ENCODE assay signal across 18 mouse cellular contexts in genomic region chr11:83262673-83263072, GRCm38 (mm10). TPM values are rescaled to one million over a fixed set of nuclear protein-coding genes. Genes with fewer than 3 reads are reported as not detected.
DNase-seq lines count a peak whose midpoint lies in the region; ATAC-seq and TF ChIP-seq lines count a peak whose summit lies in the region.
"Had no signal": no experiment of that assay in that cellular context is flagged by ENCODE, and none has a peak within 500 bp of the region (broad histone marks: within the 10 kb centered on the region; RNA-seq: fewer than 3 reads in every experiment).

No protein-coding gene starts in this region.

- peaks cover 16 to 17% of the 10 kb centered on the region in 2 experiments for H3K4me1 ChIP-seq in MEL (ENCODE audit: control insufficient read depth in 1 of 2, insufficient read depth in 2 of 2, low read length in 2 of 2)
- H3K4me1 ChIP-seq in liver, embryonic 12.5 days = peaks cover 23% of the 10 kb centered on the region
- H3K4me1 ChIP-seq: hindbrain, embryonic 10.5 days; limb, embryonic 13.5 days; neural tube, embryonic 13.5 days had no signal

- peak overlapping the region; percentile 44 for H3K9ac ChIP-seq in MEL (ENCODE audit: control insufficient read depth, low read depth, low read length, poor library complexity, severe bottlenecking)
- 0 out of 2 replicates have a peak overlapping the region, but pooled peaks have one; percentile 19 for H3K9ac ChIP-seq in liver, embryonic 12.5 days
- H3K9ac ChIP-seq: limb, embryonic 13.5 days; neural tube, embryonic 13.5 days had no signal

- no peaks in the 10 kb centered on the region for H3K9me3 ChIP-seq in MEL (replicated peaks; ENCODE audit: insufficient read depth, low read length)
- H3K9me3 ChIP-seq in liver, embryonic 12.5 days (replicated peaks) = no peaks in the 10 kb centered on the region
- H3K9me3 ChIP-seq: hindbrain, embryonic 10.5 days; limb, embryonic 13.5 days; megakaryocyte, embryonic 14.5 days; neural tube, embryonic 13.5 days had no signal

- H3K27me3 ChIP-seq in MEL (ENCODE audit: control insufficient read depth in 1 of 2, insufficient read depth in 2 of 2, low read length in 2 of 2) = no peaks in the 10 kb centered on the region
- 0 out of 2 replicates have a peak, but pooled peaks cover 3% of the 10 kb centered on the region for H3K27me3 ChIP-seq in liver, embryonic 12.5 days (replicated peaks)
- H3K27me3 ChIP-seq: limb, embryonic 13.5 days; megakaryocyte, embryonic 14.5 days; neural tube, embryonic 13.5 days had no signal

- peak; percentile 95 to 96 for TF ChIP-seq EP300 in MEL (IDR thresholded peaks at IDR 0.05; ENCODE audit: low read depth in 1 of 2, low read length in 2 of 2)

- peak; percentile 92 for DNase-seq in MEL (ENCODE audit: low read depth, low spot score)
- peak; percentile 24 for DNase-seq in c-Kit-positive CD71-negative TER-119-negative erythroid progenitor cells, embryonic 14.5 days (ENCODE audit: low read depth)
- DNase-seq in thymus, postnatal 0 days (ENCODE audit: low spot score) = peak; percentile 70
- no peak for DNase-seq in layer of hippocampus, adult 9-10 months (ENCODE audit: low spot score)
- DNase-seq in layer of hippocampus, adult 8-10 months (ENCODE audit: low spot score in 2 of 2) = no peak
- no peak for DNase-seq in kidney, adult 18-20 months
- DNase-seq: adrenal gland, postnatal 25 days; cerebellum, adult 11-12 months; gastrocnemius, postnatal 36 days had no signal

- TF ChIP-seq CTCF in MEL (IDR thresholded peaks at IDR 0.05 in 2 of 3, conservative IDR thresholded peaks at IDR 0.05 in 1 of 3; ENCODE audit: control insufficient read depth in 1 of 3, insufficient read depth in 1 of 3, low read depth in 2 of 3, low read length in 3 of 3, poor library complexity in 1 of 3, severe bottlenecking in 1 of 3) = no peak

- peak overlapping the region; percentile 46 for H3K4me2 ChIP-seq in liver, embryonic 12.5 days
- H3K4me2 ChIP-seq: heart, embryonic 11.5 days; limb, embryonic 13.5 days; neural tube, embryonic 13.5 days had no signal

- no peak for TF ChIP-seq RAD21 in MEL (IDR thresholded peaks at IDR 0.05; ENCODE audit: low read depth, low read length)

- WGBS in liver, embryonic 12.5 days (ENCODE audit: insufficient replicate concordance) = 70% methylated on average over 1 of the region's 1 CpGs

- peak; percentile 88 for ATAC-seq in liver, embryonic 12.5 days
- ATAC-seq: lung, postnatal 0 days had no signal

- TF ChIP-seq POLR2A in MEL (IDR thresholded peaks at IDR 0.05; ENCODE audit: control insufficient read depth in 1 of 2, insufficient read depth in 1 of 2, low read depth in 1 of 2, low read length in 2 of 2, poor library complexity in 1 of 2) = no peak

- peak overlapping the region in 1 of 2 experiments; percentile 29; a peak in 2 of 4 replicates for H3K4me3 ChIP-seq in MEL (ENCODE audit: control insufficient read depth in 1 of 2, insufficient read depth in 1 of 2, low read depth in 2 of 2, low read length in 2 of 2)
- H3K4me3 ChIP-seq in liver, embryonic 12.5 days = no peak overlapping the region
- H3K4me3 ChIP-seq: hindbrain, embryonic 10.5 days; limb, embryonic 13.5 days; megakaryocyte, embryonic 14.5 days; neural tube, embryonic 13.5 days had no signal

- peaks cover 7 to 20% of the 10 kb centered on the region in 2 experiments for H3K36me3 ChIP-seq in MEL (ENCODE audit: control insufficient read depth in 1 of 2, insufficient read depth in 2 of 2, low read length in 2 of 2)
- H3K36me3 ChIP-seq in liver, embryonic 12.5 days = no peaks in the 10 kb centered on the region
- H3K36me3 ChIP-seq: hindbrain, embryonic 10.5 days; limb, embryonic 13.5 days; neural tube, embryonic 13.5 days had no signal

- H3K27ac ChIP-seq in MEL (ENCODE audit: control insufficient read depth, low read depth, low read length) = peak overlapping the region; percentile 76
- peak overlapping the region; percentile 79 for H3K27ac ChIP-seq in liver, embryonic 12.5 days
- H3K27ac ChIP-seq: hindbrain, embryonic 10.5 days; limb, embryonic 13.5 days; neural tube, embryonic 13.5 days had no signal

- H3K79me2 ChIP-seq in MEL (ENCODE audit: control insufficient read depth, insufficient read depth, low read length, poor library complexity) = no peaks in the 10 kb centered on the region

TF ChIP-seq in MEL, 35 proteins besides CTCF, POLR2A, EP300 and RAD21 (continues in another document):
- TF ChIP-seq ZKSCAN1 (IDR thresholded peaks at IDR 0.05; ENCODE audit: low read depth, low read length) (no peak), USF1 (IDR thresholded peaks at IDR 0.05; ENCODE audit: low read depth, low read length) (no peak), POLR2AphosphoS2 (IDR thresholded peaks at IDR 0.05; ENCODE audit: low read length) (peak; percentile 63; the same call in 1 of the 2 replicates), POLR2AphosphoS5 (IDR thresholded peaks at IDR 0.05; ENCODE audit: borderline replicate concordance, low read depth, low read length) (no peak), SMC3 (IDR thresholded peaks at IDR 0.05; ENCODE audit: low read depth, low read length) (no peak), MAZ (IDR thresholded peaks at IDR 0.05; ENCODE audit: low read depth, low read length) (peak; percentile 85), CHD2 (IDR thresholded peaks at IDR 0.05; ENCODE audit: low read length) (no peak), TAL1 (IDR thresholded peaks at IDR 0.05; ENCODE audit: low read length) (peak; percentile 97), MAX (IDR thresholded peaks at IDR 0.05; ENCODE audit: low read length) (no peak), ZNF384 (IDR thresholded peaks at IDR 0.05; ENCODE audit: low read depth, low read length) (peak; percentile 90), BHLHE40 (IDR thresholded peaks at IDR 0.05; ENCODE audit: borderline replicate concordance, low read depth, low read length) (no peak; the same call in 1 of the 2 replicates), E2F4 (IDR thresholded peaks at IDR 0.05; ENCODE audit: borderline replicate concordance, low read depth, low read length) (no peak), SIN3A (IDR thresholded peaks at IDR 0.05; ENCODE audit: low read length) (no peak; the same call in none of the 2 replicates), TBP (IDR thresholded peaks at IDR 0.05; ENCODE audit: low read depth, low read length) (no peak), MXI1 (IDR thresholded peaks at IDR 0.05; ENCODE audit: low read depth, low read length) (peak; percentile 42), MYC (IDR thresholded peaks at IDR 0.05; ENCODE audit: low read depth, low read length) (peak; percentile 65; the same call in 1 of the 2 replicates), JUND (IDR thresholded peaks at IDR 0.05; ENCODE audit: low read depth, low read length) (peak; percentile 49), USF2 (IDR thresholded peaks at IDR 0.05; ENCODE audit: borderline replicate concordance in 1 of 2, insufficient read depth in 1 of 2, low read depth in 1 of 2, low read length in 2 of 2) (no peak), ZC3H11A (IDR thresholded peaks at IDR 0.05; ENCODE audit: low read depth, low read length) (peak; percentile 56; the same call in 1 of the 2 replicates), CHD1 (IDR thresholded peaks at IDR 0.05; ENCODE audit: low read depth, low read length) (no peak), MEF2A (IDR thresholded peaks at IDR 0.05; ENCODE audit: extremely low read depth, insufficient replicate concordance, low read depth, low read length, poor library complexity, severe bottlenecking) (no peak), HCFC1 (IDR thresholded peaks at IDR 0.05; ENCODE audit: low read depth, low read length) (peak; percentile 53; the same call in 1 of the 2 replicates), GABPA (IDR thresholded peaks at IDR 0.05; ENCODE audit: low read depth, low read length) (no peak), GATA1 (IDR thresholded peaks at IDR 0.05; ENCODE audit: low read depth, low read length) (peak; percentile 98), UBTF (IDR thresholded peaks at IDR 0.05; ENCODE audit: borderline replicate concordance, insufficient read depth, low read depth, low read length) (no peak), NELFE (IDR thresholded peaks at IDR 0.05; ENCODE audit: low read depth, low read length) (no peak), ETS1 (IDR thresholded peaks at IDR 0.05; ENCODE audit: low read depth, low read length) (peak; percentile 97), KAT2A (conservative IDR thresholded peaks at IDR 0.05; ENCODE audit: low read depth, low read length) (peak; percentile 31; the same call in 1 of the 2 replicates), RCOR1 (IDR thresholded peaks at IDR 0.05; ENCODE audit: low read depth, low read length) (peak; percentile 98), ELF1 (IDR thresholded peaks at IDR 0.05; ENCODE audit: low read depth, low read length) (peak; percentile 29; the same call in 1 of the 2 replicates)

RNA-seq across cellular contexts. Expression of gene Slfn14, which starts 23.9 kb away (rescaled TPM):
- total RNA-seq in MEL (2012; rRNA removed) = 0.04 and 0.07 TPM in 2 replicates
- polyA plus RNA-seq in MEL (2012; ENCODE audit: insufficient read depth in 1 of 2, insufficient read length in 2 of 2, low read depth in 1 of 2, low replicate concordance in 2 of 2, missing spikeins in 1 of 2) = under 1 TPM in 1 of 2 experiments, not detected in 1; 0.19 TPM
- polyA plus RNA-seq in liver, embryonic 12.5 days (2016; fragmentation: Nextera tagmentation; extraction: Ambion mirVana) = 14.5 and 15.6 TPM in 2 replicates
- 0.03 TPM in 1 of 2 replicates, not detected in the other for polyA plus RNA-seq in thymus, postnatal 0 days (2015; fragmentation: Nextera tagmentation; extraction: Ambion mirVana)
- under 1 TPM in 1 of 4 experiments, not detected in 3; 0.09 TPM for total RNA-seq in layer of hippocampus, adult 8-10 months (2022)
- total RNA-seq: adrenal gland, postnatal 25 days; gastrocnemius, postnatal 36 days had no signal
- polyA plus RNA-seq: CD4-positive, CD25-positive, alpha-beta regulatory T cell, adult 4 months; neural tube, embryonic 13.5 days; small intestine, adult 2 months had no signal

RNA-seq across cellular contexts. Expression of gene Ap2b1, which starts 36.2 kb away (rescaled TPM):
- total RNA-seq in MEL (2012; rRNA removed) = 60.6 and 63.4 TPM in 2 replicates
- 100 to 1,000 TPM in 1 of 2 experiments, 10 to 100 TPM in 1; 68.9 to 165 TPM for polyA plus RNA-seq in MEL (2012; ENCODE audit: insufficient read depth in 1 of 2, insufficient read length in 2 of 2, low read depth in 1 of 2, low replicate concordance in 2 of 2, missing spikeins in 1 of 2)
- polyA plus RNA-seq in liver, embryonic 12.5 days (2016; fragmentation: Nextera tagmentation; extraction: Ambion mirVana) = 32.8 and 33.4 TPM in 2 replicates
- 31.6 and 34.9 TPM in 2 replicates for polyA plus RNA-seq in thymus, postnatal 0 days (2015; fragmentation: Nextera tagmentation; extraction: Ambion mirVana)
- 100 to 1,000 TPM; 281 to 326 (median 296) TPM for total RNA-seq in layer of hippocampus, adult 8-10 months (2022)

RNA-seq across cellular contexts. Expression of gene Pex12, which starts 39.7 kb away (rescaled TPM):
- 8.2 and 8.4 TPM in 2 replicates for total RNA-seq in MEL (2012; rRNA removed)
- polyA plus RNA-seq in MEL (2012; ENCODE audit: insufficient read depth in 1 of 2, insufficient read length in 2 of 2, low read depth in 1 of 2, low replicate concordance in 2 of 2, missing spikeins in 1 of 2) = 10 to 100 TPM in 1 of 2 experiments, not detected in 1; 11.8 TPM
- 8.2 and 8.3 TPM in 2 replicates for polyA plus RNA-seq in liver, embryonic 12.5 days (2016; fragmentation: Nextera tagmentation; extraction: Ambion mirVana)
- polyA plus RNA-seq in thymus, postnatal 0 days (2015; fragmentation: Nextera tagmentation; extraction: Ambion mirVana) = 13.0 and 13.5 TPM in 2 replicates
- 10 to 100 TPM in 2 of 4 experiments, 1 to 10 TPM in 2; 8.8 to 15.2 (median 12.2) TPM for total RNA-seq in layer of hippocampus, adult 8-10 months (2022)

Comparison
In these comparisons a context has a peak if more than half of its experiments do, and no peak if none do; other contexts are left out.
1. DNase-seq: peak in MEL (single experiment), c-Kit-positive CD71-negative TER-119-negative erythroid progenitor cells, embryonic 14.5 days (single experiment) and thymus, postnatal 0 days (single experiment); none in layer of hippocampus, adult 9-10 months (single experiment), layer of hippocampus, adult 8-10 months (0 of 2) and kidney, adult 18-20 months (single experiment).
2. RNA of gene Slfn14, which starts 23.9 kb away (polyA plus RNA-seq): 14.5 to 15.6 TPM in liver, embryonic 12.5 days; 0.19 TPM in MEL and 0.03 TPM in thymus, postnatal 0 days; every median in the first group is over 10 times any median in the second.